Mouse (Mus musculus): ENCODE results near the gene 4930469K13Rik.
A peak's percentile ranks its signal among the peaks of the same experiment; 100 is the strongest.

The 4930469K13Rik gene

DNA sequence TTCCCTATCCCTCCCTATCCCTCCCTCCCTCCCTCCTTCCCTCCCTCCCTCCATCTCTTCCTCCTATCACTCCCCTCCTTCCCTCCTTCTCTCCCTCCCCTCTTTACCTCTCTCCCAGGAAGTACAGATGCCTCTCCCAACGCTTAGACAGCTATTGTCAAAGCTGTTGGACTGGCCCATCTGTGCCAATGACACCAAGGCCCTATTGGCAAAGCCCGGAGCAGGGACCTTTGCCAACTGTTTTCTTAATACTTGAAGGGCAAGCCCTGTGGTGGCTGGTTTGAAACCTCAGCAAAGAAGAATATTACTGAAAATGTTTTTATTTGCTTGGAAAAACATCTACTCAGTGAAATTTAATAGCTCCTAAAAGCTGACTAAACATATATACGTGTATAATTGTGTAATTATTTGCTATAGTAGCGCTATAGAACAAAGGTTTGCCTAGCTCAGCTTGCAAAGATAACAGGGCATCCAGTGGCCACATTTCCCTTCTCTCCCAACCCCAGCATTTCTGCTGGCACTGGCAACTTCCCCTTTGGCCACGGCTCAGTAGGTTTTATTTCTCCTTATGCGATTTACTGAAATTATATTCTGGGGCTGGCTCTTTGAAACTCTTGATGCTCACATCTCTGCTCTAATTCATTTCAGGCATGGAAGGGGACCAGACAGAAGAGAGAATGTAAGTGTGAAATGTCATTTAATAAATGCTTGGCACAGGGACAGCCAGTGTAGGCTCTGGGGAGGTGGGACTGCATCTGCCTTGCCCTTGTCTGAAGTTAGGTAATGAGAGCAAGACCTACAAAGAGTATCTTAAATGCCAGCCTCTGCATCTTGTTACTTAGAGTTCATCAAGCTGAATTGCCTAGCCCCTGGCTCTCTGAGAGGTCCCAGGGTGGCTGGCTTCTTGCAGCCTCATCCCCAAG, 18.6 kb downstream of the 4930469K13Rik start:
- DNase-seq (ENCODE audit: low spot score in 2 of 2) = no peak

- DNase-seq (ENCODE audit: low spot score in 2 of 2) = no peak
Measured at GRCm38 (mm10) chr11:34078581-34078980, 19.8 kb downstream of the 4930469K13Rik start.

DNA sequence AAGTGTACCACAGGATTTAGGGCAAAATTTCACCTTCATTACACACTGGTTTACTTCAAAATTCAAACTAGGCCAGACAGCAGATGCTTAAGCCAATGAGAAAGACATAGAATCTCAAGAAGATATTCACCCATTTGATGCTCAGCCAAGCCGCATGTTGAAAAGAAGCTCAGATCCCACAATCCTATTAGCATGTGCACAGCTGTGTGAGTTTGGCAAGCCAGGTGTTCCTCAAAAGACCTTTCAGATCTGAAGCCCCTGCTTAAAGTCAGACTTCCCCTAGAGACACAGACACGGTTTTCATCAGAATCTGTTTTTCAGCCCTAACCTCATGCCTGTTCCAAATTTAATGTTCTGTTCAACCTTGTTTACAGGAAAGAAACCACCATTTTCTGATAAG, 20.5 kb downstream of the 4930469K13Rik start:
- no peak for DNase-seq (ENCODE audit: low spot score in 2 of 2)

- peak; percentile 24 to 38 for DNase-seq (ENCODE audit: low spot score in 2 of 2)
Measured at GRCm38 (mm10) chr11:34073776-34074175, 24.6 kb downstream of the 4930469K13Rik start.

- no peak for DNase-seq (ENCODE audit: low spot score in 2 of 2)
Measured at GRCm38 (mm10) chr11:34072309-34072708, 26.0 kb downstream of the 4930469K13Rik start.

- no peak for DNase-seq (ENCODE audit: low spot score in 2 of 2)
Measured at GRCm38 (mm10) chr11:34070596-34070995, 27.8 kb downstream of the 4930469K13Rik start.

GRCm38 (mm10) chr11:34063702-34064485, 34.5 kb downstream of the 4930469K13Rik start:
- no peak for DNase-seq (ENCODE audit: low spot score in 2 of 2)

DNA sequence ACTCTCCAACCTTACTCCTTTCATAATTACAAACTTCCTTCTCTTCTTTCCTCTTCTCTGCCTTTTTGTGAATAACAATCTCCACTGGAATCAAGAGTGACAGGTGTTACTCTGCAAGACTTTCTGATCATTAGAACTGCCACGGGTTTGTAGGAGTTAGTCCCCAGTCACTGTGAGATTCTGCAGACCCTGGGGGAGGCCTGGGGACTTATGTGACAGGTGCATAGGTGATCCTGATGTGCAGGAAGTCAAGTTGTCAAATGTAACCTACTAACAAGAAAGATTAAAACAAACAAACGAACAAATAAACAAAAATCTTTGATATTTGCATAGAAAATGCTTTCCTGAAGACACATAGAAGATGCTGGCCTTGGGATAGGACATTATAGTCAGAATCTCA, 35.1 kb downstream of the 4930469K13Rik start:
- DNase-seq (ENCODE audit: low spot score in 2 of 2) = no peak

- no peak for DNase-seq (ENCODE audit: low spot score in 2 of 2)
Measured at GRCm38 (mm10) chr11:34061740-34062139, 36.6 kb downstream of the 4930469K13Rik start.

- no peak for DNase-seq (ENCODE audit: low spot score in 2 of 2)
Measured at GRCm38 (mm10) chr11:34058960-34059359, 39.4 kb downstream of the 4930469K13Rik start.

- no peak for DNase-seq (ENCODE audit: low spot score in 2 of 2)
Measured at GRCm38 (mm10) chr11:34058332-34058731, 40.0 kb downstream of the 4930469K13Rik start.

DNA sequence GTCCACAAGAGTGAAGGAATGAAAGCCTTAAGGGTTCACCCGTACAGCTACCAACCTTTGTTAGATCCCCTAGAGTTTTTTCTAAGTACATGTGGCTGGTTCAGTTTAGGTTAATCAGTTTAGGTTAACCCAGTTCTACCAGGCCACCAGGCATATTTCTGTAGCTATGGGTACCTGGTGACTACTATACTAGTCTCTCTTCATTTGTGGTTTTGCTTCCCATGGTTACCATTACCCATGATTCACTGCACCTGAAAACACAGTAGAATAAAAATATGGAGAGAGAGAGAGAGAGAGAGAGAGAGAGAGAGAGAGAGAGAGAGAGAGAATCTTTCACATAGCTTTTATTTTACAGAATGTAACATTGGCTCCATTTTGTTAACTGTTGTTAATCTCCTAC, 41.6 kb downstream of the 4930469K13Rik start:
- no peak for DNase-seq (ENCODE audit: low spot score in 2 of 2)

GRCm38 (mm10) chr11:34054031-34054727, 44.2 kb downstream of the 4930469K13Rik start:
- DNase-seq (ENCODE audit: low spot score in 2 of 2) = no peak

- no peak for DNase-seq (ENCODE audit: low spot score in 2 of 2)
Measured at GRCm38 (mm10) chr11:34053031-34053818, 45.1 kb downstream of the 4930469K13Rik start.

DNA sequence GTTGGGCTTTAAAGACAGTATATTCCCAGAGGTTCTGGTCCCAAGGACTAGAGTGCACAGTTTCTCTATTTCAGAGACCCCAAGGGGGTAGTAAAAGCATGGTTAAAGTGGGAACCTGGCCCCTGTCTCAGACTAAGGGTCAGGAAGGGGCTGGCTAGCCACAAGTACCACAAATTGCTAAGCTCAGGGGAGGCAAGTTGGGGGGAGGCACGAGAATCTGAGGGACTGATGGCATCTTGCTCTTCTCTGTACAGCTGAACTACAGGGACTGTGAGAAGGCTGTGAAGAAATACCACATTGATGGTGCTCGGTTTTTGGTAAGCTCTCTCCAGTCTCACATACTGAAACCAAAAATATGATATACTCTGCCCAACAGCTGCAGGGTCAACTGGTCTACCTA, 47.7 kb downstream of the 4930469K13Rik start:
- no peak for DNase-seq (ENCODE audit: low spot score in 2 of 2)

GRCm38 (mm10) chr11:34050063-34050462, 48.3 kb downstream of the 4930469K13Rik start:
- no peak for DNase-seq (ENCODE audit: low spot score in 2 of 2)

GRCm38 (mm10) chr11:34049125-34049379, 49.3 kb downstream of the 4930469K13Rik start:
- no peak for DNase-seq (ENCODE audit: low spot score in 2 of 2)

DNA sequence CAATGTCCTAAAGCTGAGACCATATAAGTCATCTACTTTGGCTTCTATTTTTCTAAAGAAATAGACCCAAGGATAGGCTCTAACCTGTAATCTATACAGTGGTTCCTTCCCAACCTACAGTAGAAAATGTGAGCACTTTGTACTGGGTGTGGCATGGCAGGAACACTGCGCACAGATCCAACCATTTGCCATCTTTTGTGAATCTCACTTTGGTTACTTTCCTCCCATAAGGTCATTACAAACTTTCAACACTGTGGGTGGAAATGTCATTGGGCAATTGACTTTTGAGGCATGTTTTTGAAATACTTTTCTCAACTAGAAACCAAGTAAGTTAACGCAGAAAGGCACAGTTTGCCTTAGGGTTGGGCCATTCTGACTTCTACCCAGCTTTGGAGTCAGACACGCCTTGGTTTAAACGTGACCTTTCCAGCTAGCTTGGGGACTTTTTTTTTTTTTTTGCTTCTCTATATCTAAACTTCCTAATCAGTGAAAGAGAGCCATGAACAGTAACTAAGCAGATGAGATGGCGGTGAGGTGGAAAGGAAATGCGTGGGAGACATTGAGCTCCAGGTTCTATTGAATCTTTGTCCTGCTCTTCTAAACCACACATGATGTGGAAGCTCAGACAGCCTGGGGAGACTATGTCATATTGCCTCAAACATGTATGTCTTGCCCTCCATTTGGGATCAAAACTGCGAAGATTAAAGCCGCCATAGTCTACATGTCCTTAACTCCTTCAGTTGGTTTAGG, 49.8 kb downstream of the 4930469K13Rik start:
- no peak for DNase-seq (ENCODE audit: low spot score in 2 of 2)

DNA sequence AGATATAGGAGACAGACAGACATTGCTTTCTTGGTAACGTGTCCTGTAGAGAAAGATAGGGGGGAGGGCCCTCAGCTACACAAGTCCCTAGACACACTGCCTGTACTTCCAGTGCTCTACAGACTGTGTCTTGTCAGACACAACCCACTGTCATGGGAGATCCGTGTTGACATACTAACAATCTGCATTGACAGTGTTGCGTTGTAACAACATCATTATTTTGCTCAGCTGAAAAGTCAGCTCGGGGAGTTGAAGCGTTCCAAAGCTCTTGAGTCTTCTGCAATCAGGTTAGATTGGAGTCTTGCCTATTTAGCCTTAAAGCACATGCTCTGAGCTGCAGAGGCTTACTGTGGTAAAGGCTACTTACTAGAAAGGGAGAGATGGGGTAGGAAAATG, 50.8 kb downstream of the 4930469K13Rik start:
- DNase-seq (ENCODE audit: low spot score in 2 of 2) = no peak

- no peak for DNase-seq (ENCODE audit: low spot score in 2 of 2)
Measured at GRCm38 (mm10) chr11:34046767-34047541, 51.4 kb downstream of the 4930469K13Rik start, which contains the start of gene Lcp2. Lcp2 (plus strand) TSS chr11:34046920.

Measured in frontal cortex, postnatal 25 days (tissue).